Mouse (Mus musculus) midbrain, embryonic 16.5 days (tissue): Measurements from ENCODE around the gene Gm26897. TPM values are rescaled to one million over a fixed set of nuclear protein-coding genes. Genes with fewer than 3 reads are reported as not detected.

Experiments used
- ATAC-seq: fragments of 200-750 bp; cut with Nextera tagmentation; 2 replicates; pipeline ENCODE4 v1.8.0; 2017; ENCODE audit warnings: moderate TSS enrichment
- H3K27ac ChIP-seq: fragments of 300-500 bp; sonication (generic); 2 replicates; pipeline ENCODE4 v1.5.1; 2014; ENCODE audit warnings: mild to moderate bottlenecking, low read length, mixed read lengths
- H3K27me3 ChIP-seq: fragments of 300-500 bp; sonication (generic); 2 replicates; pipeline ENCODE4 v1.6.1; 2014; ENCODE audit warnings: low read depth, low read length, mixed read lengths; ENCODE audit not compliant: control insufficient read depth, insufficient read depth
- H3K36me3 ChIP-seq: fragments of 300-500 bp; sonication (generic); 2 replicates; pipeline ENCODE4 v1.6.1; 2014; ENCODE audit warnings: mild to moderate bottlenecking, low read length, moderate library complexity, mixed read lengths; ENCODE audit not compliant: control insufficient read depth, insufficient read depth
- H3K4me1 ChIP-seq: fragments of 300-500 bp; sonication (generic); 2 replicates; pipeline ENCODE4 v1.6.1; 2014; ENCODE audit warnings: mild to moderate bottlenecking, low read length, mixed read lengths; ENCODE audit not compliant: control insufficient read depth, insufficient read depth
- H3K4me2 ChIP-seq: fragments of 300-500 bp; sonication (generic); 2 replicates; pipeline ENCODE4 v1.6.1; 2014; ENCODE audit warnings: mild to moderate bottlenecking, low read length, mixed read lengths
- H3K4me3 ChIP-seq: fragments of 300-500 bp; sonication (generic); 2 replicates; pipeline ENCODE4 v1.5.1; 2014; ENCODE audit warnings: low read depth, mild to moderate bottlenecking, low read length, moderate library complexity, mixed read lengths
- H3K9ac ChIP-seq: fragments of 300-500 bp; sonication (generic); 2 replicates; pipeline ENCODE4 v1.6.1; 2014; ENCODE audit warnings: low read depth, low read length, mixed read lengths
- H3K9me3 ChIP-seq: fragments of 300-500 bp; sonication (generic); replicated peaks from 2 replicates; pipeline ENCODE4 v1.6.1; 2014; ENCODE audit warnings: mild to moderate bottlenecking, low read length, mixed read lengths; ENCODE audit not compliant: control insufficient read depth, poor library complexity, severe bottlenecking
- WGBS: fragments of 180-500 bp; shearing (Covaris S2); extraction: QIAGEN DNeasy Blood & Tissue Kit; methylation state at CpG from one replicate; pipeline ENCODE4 v1.1.7; 2014; 5-methylcytosine and 5-hydroxymethylcytosine counted together
- polyA plus RNA-seq: library from polyadenylated mRNA; unstranded; fragments of >200 nt; fragmentation: Nextera tagmentation; extraction: Ambion mirVana; gene quantifications from 2 replicates; pipeline ENCODE4 v1.2.1, GENCODE M21; 2015

Gm26897 gene
- polyA plus RNA-seq, 1 experiment from 2014 or later = not detected

DNA sequence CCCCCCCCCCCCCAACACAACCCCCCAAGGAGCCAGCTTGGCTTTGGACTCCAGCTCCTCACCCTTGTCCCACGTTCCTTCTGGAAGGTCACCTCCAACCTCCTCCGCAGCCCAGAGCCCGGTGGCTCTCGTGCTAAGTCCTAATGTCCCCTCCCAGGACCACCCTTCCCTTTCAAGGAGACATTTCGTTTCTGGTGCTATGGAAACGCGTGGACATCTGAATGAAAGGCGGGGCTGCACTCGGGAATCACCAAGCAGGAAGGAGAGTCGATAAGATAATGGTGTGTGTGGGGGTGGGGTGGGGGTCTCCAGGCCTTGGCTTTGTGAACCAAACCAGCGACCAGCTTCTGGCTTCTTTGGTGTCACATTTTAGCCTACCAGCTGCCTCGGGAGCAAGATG, 27.9 kb downstream of the Gm26897 start:
- Histone ChIP-seq H3K4me2 (peak overlapping the region; percentile 67), H3K27me3 (no peaks in the 10 kb centered on the region), H3K9me3 (no peaks in the 10 kb centered on the region), H3K9ac (peak overlapping the region; percentile 61), H3K4me3 (peak overlapping the region; percentile 36), H3K27ac (peak overlapping the region; percentile 95), H3K4me1 (peaks cover 30% of the 10 kb centered on the region), H3K36me3 (no peaks in the 10 kb centered on the region)
- peak; percentile 67 for ATAC-seq
- under 1% methylated on average over 12 of the region's 12 CpGs for WGBS

DNA sequence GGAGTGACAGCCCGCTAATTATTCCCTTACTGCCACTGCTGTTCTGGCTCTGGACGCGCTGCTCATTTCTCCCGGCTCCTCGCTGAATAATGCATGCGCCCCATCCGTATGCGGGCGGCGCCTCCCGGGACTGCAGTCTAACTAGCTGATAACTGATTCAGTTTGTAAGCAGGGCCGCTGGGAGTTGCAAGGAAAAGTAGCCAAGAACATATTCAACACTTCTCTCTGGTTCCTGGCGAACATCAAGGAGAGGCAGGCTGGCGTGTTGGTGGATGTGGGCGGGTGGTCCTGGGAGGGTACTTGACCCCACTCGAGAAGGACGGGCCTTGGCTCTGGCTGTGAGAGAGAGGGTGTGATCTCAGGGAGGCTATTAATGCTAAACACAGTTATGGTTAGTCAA, 28.4 kb downstream of the Gm26897 start:
- Histone ChIP-seq H3K9ac (no peak overlapping the region; the same call in 1 of the 2 replicates), H3K4me3 (peak overlapping the region; percentile 36; the same call in 1 of the 2 replicates), H3K27me3 (no peaks in the 10 kb centered on the region), H3K4me1 (peaks cover 30% of the 10 kb centered on the region), H3K9me3 (no peaks in the 10 kb centered on the region), H3K4me2 (peak overlapping the region; percentile 67), H3K27ac (peak overlapping the region; percentile 95), H3K36me3 (no peaks in the 10 kb centered on the region)
- under 1% methylated on average over 17 of the region's 17 CpGs for WGBS
- peak; percentile 88 for ATAC-seq

DNA sequence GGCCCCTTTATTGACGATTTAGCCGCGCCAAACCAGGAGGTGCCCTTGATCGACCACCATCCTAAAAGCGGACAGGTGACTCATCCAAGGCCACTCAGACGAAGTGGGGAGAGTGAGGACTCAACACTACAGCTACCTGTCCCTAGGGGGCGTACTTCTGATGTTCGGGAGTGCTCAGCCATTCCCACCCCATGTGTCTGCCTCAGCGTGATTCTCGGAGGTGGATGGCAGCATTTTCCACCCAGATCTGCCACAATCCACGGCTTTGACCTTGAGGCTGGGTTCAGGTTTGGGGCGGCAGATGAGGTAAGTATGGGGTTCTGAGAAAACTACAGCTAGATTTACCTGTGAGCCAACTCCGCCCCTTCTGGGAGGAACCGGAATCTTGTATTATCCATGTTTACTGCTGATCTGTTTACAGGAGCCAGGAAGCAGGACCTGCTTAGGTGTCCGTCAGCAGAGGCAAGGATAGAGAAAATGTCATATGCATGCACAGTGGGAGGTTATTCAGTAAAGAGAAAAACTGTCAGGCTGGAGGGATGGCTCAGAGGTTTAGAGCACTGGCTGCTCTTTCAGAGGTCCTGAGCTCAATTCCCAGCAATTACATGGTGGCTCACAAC, 32.1 kb downstream of the Gm26897 start:
- no peak overlapping the region for H3K4me3 ChIP-seq
- 78% methylated on average over 15 of the region's 15 CpGs for WGBS
- peaks cover 33% of the 10 kb centered on the region for H3K4me1 ChIP-seq
- H3K36me3 ChIP-seq = no peaks in the 10 kb centered on the region
- H3K4me2 ChIP-seq = no peak overlapping the region
- ATAC-seq = no peak
- H3K9me3 ChIP-seq = no peaks in the 10 kb centered on the region
- H3K27ac ChIP-seq = no peak overlapping the region
- no peaks in the 10 kb centered on the region for H3K27me3 ChIP-seq
- no peak overlapping the region for H3K9ac ChIP-seq

DNA sequence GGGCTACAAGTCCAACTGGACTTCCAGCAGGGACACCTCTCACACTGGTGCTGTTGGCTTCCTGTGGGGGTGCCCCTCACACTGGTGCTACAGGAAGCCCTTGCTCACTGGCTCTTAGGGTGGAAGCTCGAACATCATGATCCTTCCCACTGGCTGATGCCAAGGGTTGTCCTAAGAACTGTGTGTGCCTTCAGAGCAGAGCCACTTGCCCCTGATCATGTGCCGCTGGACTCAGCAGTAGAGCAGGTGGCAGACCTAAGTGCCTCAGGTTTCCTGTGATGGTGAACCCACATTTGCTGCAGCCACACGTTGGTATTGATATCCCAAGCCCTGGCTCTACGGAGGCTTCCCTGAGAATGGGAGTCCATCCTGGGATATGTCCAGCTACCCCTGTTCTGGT, 33.0 kb downstream of the Gm26897 start:
- Histone ChIP-seq H3K4me2 (no peak overlapping the region), H3K27ac (no peak overlapping the region), H3K27me3 (no peaks in the 10 kb centered on the region), H3K9ac (no peak overlapping the region), H3K4me1 (peaks cover 24% of the 10 kb centered on the region), H3K4me3 (no peak overlapping the region), H3K9me3 (no peaks in the 10 kb centered on the region), H3K36me3 (no peaks in the 10 kb centered on the region)
- 95% methylated on average over 4 of the region's 4 CpGs for WGBS
- no peak for ATAC-seq

DNA sequence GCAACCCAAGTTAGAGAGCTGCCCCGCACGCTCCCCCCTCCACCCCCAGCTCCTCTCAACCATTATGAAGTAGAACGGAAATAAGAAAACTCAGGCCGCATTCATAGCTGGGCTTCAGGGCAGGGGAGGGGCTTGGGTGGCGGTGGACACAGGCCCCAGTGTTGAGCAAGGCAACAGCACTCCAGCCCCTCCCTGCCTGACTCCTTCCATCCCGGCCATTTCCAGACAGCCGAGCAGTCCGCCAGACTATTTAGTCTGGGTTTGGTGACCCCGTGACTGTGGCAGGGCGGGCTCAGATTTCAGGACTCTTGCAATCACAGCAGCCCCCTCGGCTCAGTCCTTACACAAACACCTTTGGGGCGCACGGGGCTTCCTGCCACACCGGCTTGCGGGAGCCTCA, 36.5 kb downstream of the Gm26897 start:
- H3K9ac ChIP-seq = no peak overlapping the region

DNA sequence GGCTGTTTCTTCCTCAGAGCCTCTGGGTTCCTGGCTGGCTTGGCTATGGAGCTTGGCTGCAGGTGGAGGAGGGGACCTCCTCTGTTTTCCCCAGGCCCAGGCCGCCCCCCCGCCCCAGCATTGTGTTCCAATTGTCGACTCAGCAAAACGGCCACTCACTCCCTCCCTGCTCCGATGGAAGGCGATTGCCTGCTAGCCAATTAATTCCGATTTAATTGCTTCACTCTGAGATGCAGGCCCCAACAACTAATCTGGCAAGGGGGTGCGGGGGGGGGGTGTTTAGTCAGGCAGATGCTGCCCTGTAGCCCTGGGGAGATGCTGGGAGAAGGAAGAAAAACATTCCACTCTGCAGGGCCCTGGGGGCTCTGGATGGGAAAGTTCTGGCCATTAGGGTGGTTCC, 38.4 kb downstream of the Gm26897 start:
- Histone ChIP-seq H3K9me3 (no peaks in the 10 kb centered on the region), H3K27ac (no peak overlapping the region), H3K9ac (no peak overlapping the region), H3K4me1 (peaks cover 25% of the 10 kb centered on the region), H3K27me3 (no peaks in the 10 kb centered on the region), H3K4me3 (no peak overlapping the region), H3K36me3 (no peaks in the 10 kb centered on the region), H3K4me2 (no peak overlapping the region)
- ATAC-seq = no peak
- WGBS = 9% methylated on average over 8 of the region's 8 CpGs

More for the DNA sequence above, 36.5 kb downstream of the Gm26897 start:
- no peak overlapping the region for H3K4me2 ChIP-seq
- H3K9me3 ChIP-seq = no peaks in the 10 kb centered on the region
- H3K27me3 ChIP-seq = no peaks in the 10 kb centered on the region
- ATAC-seq = peak; percentile 44; the same call in 1 of the 2 replicates
- H3K4me3 ChIP-seq = no peak overlapping the region
- 10% methylated on average over 15 of the region's 15 CpGs for WGBS
- H3K27ac ChIP-seq = no peak overlapping the region
- no peaks in the 10 kb centered on the region for H3K36me3 ChIP-seq
- H3K4me1 ChIP-seq = peaks cover 25% of the 10 kb centered on the region

DNA sequence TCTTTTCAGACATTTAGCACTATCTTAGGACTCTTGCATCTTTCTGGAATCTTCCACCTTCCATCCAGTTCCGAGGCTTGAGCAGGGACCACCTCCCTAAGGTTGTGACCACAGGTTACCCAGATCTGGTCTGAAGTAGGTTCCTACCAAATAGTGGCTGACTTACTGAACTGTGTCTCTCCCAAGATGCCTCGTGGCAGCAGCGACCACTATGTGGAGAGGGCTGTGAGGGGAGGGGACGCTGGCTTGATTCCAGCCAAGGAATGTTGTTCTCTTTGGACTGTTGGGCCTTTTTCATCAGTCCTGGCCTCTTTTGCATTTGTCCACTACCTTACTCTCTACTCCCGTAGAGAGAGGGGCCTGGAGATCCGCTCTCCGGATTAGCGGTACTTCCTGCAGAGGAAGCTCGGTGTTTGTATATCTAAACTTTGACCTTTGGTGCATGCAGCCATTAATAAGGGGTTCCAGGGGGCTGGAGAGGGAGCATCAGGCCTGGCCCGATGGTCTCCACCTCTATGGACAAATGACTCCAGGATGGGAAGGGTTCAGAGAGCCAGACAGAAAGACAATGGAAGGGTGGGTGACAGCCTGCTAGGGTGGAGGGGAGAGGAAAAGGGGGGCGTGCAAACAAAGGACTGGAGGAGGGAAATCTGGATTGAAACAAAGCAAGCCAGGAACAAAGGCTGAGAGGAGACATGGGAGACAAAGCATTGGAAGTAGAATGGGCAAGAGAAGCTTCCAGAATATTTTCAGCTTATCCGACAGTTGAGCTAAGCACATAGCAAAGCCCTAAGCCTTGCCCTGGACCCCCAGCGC, 39.1 kb downstream of the Gm26897 start:
- no peak overlapping the region for H3K9ac ChIP-seq
- WGBS = 25% methylated on average over 13 of the region's 13 CpGs
- H3K9me3 ChIP-seq = no peaks in the 10 kb centered on the region
- no peak for ATAC-seq
- peak overlapping the region; percentile 73 for H3K27ac ChIP-seq
- no peak overlapping the region for H3K4me2 ChIP-seq
- H3K4me1 ChIP-seq = peaks cover 25% of the 10 kb centered on the region
- H3K36me3 ChIP-seq = no peaks in the 10 kb centered on the region
- no peak overlapping the region for H3K4me3 ChIP-seq
- no peaks in the 10 kb centered on the region for H3K27me3 ChIP-seq

DNA sequence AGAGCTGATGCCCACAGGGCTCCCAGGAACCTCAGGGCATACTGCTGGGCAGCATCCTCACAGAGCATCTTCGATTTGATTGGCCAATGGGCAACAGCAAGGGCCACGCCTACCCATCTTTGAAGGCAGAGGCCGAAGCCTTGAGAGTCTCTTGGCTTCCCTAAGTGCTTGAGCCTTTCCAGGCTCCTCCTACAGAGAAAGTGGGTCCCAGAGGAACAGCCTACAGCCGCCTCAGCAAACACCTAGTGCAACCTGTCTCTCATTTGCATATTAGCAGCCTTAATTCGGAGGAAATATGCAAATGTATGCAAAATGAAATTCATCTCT, 39.6 kb downstream of the Gm26897 start:
- no peaks in the 10 kb centered on the region for H3K27me3 ChIP-seq
- no peak overlapping the region for H3K4me2 ChIP-seq
- H3K4me3 ChIP-seq = no peak overlapping the region
- peak overlapping the region; percentile 73 for H3K27ac ChIP-seq
- H3K4me1 ChIP-seq = peaks cover 25% of the 10 kb centered on the region
- ATAC-seq = peak; percentile 47; the same call in 1 of the 2 replicates
- H3K36me3 ChIP-seq = no peaks in the 10 kb centered on the region
- H3K9me3 ChIP-seq = no peaks in the 10 kb centered on the region
- 34% methylated on average over 5 of the region's 5 CpGs for WGBS
- no peak overlapping the region for H3K9ac ChIP-seq

DNA sequence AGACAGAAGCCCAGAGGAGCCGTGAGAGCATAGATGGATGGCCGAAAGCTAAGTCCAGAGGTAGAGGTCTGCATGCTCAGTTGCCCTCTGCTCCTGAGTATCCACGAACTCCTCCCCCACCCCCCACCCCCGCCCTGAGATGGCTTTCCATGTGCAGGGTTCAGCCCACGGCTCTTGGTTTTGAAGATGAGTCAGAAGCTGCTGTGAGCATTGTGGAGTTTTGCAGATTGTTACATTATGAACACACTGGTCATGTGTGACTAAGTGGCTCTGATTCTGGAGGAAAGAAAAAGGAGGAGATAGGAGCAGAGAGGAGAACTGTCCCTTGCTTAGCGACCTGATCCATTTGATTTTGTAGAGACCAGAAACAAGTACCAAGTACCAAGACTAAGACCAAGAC, 42.5 kb downstream of the Gm26897 start:
- H3K4me3 ChIP-seq = no peak overlapping the region
- no peak overlapping the region for H3K4me2 ChIP-seq
- ATAC-seq = no peak
- H3K9ac ChIP-seq = no peak overlapping the region
- H3K4me1 ChIP-seq = peaks cover 18% of the 10 kb centered on the region
- no peaks in the 10 kb centered on the region for H3K27me3 ChIP-seq
- no peaks in the 10 kb centered on the region for H3K9me3 ChIP-seq
- no peaks in the 10 kb centered on the region for H3K36me3 ChIP-seq
- WGBS = 94% methylated on average over 6 of the region's 6 CpGs
- no peak overlapping the region for H3K27ac ChIP-seq
